20 mouse cellular contexts compared by ENCODE assay signal in genomic region chr1:72018479-72019222, GRCm38 (mm10).
DNase-seq lines count a peak whose midpoint lies in the region; ATAC-seq and TF ChIP-seq lines count a peak whose summit lies in the region.
"Had no signal": no experiment of that assay in that cellular context is flagged by ENCODE, and none has a peak within 500 bp of the region (broad histone marks: within the 10 kb centered on the region; RNA-seq: fewer than 3 reads in every experiment).

No protein-coding gene starts in this region.

- no peak for ATAC-seq in kidney, postnatal 0 days (replicated peaks; ENCODE audit: low FRiP score, low read depth)
- peak; percentile 70 for ATAC-seq in embryonic facial prominence, embryonic 14.5 days (ENCODE audit: low read depth)
- ATAC-seq in limb, embryonic 12.5 days (ENCODE audit: insufficient number of reproducible peaks, insufficient read depth, low FRiP score, low TSS enrichment, low read depth) = peak; percentile 89
- no peak for ATAC-seq in hindbrain, postnatal 0 days
- no peak for ATAC-seq in hindbrain, embryonic 11.5 days (ENCODE audit: low FRiP score)
- ATAC-seq: forebrain, embryonic 14.5 days; hindbrain, embryonic 16.5 days; intestine, postnatal 0 days; midbrain, embryonic 13.5 days; Patski had no signal

- H3K9ac ChIP-seq in kidney, postnatal 0 days (ENCODE audit: low read depth, low read length) = no peak overlapping the region
- no peak overlapping the region for H3K9ac ChIP-seq in embryonic facial prominence, embryonic 14.5 days (ENCODE audit: low read depth, low read length)
- H3K9ac ChIP-seq in limb, embryonic 12.5 days (replicated peaks) = no peak overlapping the region
- no peak overlapping the region for H3K9ac ChIP-seq in hindbrain, postnatal 0 days (replicated peaks; ENCODE audit: low read length)
- no peak overlapping the region for H3K9ac ChIP-seq in hindbrain, embryonic 11.5 days (ENCODE audit: low read depth, low read length)
- H3K9ac ChIP-seq: heart, embryonic 13.5 days; liver, embryonic 14.5 days; lung, embryonic 15.5 days; midbrain, embryonic 13.5 days; neural tube, embryonic 13.5 days had no signal

- WGBS in kidney, postnatal 0 days = 64% methylated on average over 4 of the region's 4 CpGs
- 42% methylated on average over 4 of the region's 4 CpGs for WGBS in embryonic facial prominence, embryonic 14.5 days
- WGBS in limb, embryonic 12.5 days = 28% methylated on average over 4 of the region's 4 CpGs
- 80% methylated on average over 4 of the region's 4 CpGs for WGBS in hindbrain, postnatal 0 days
- 74% methylated on average over 4 of the region's 4 CpGs for WGBS in hindbrain, embryonic 11.5 days

- H3K9me3 ChIP-seq in kidney, postnatal 0 days (replicated peaks; ENCODE audit: low read length) = no peaks in the 10 kb centered on the region
- H3K9me3 ChIP-seq in embryonic facial prominence, embryonic 14.5 days (ENCODE audit: control insufficient read depth, low read length) = no peaks in the 10 kb centered on the region
- H3K9me3 ChIP-seq in limb, embryonic 12.5 days = no peaks in the 10 kb centered on the region
- H3K9me3 ChIP-seq in hindbrain, postnatal 0 days (ENCODE audit: low read length) = no peaks in the 10 kb centered on the region
- H3K9me3 ChIP-seq in hindbrain, embryonic 11.5 days (ENCODE audit: control insufficient read depth, low read length) = no peaks in the 10 kb centered on the region
- H3K9me3 ChIP-seq: heart, embryonic 13.5 days; lung, embryonic 15.5 days; midbrain, embryonic 13.5 days; neural tube, embryonic 13.5 days had no signal

- no peak for DNase-seq in kidney, postnatal 0 days (ENCODE audit: low spot score)
- DNase-seq in kidney, postnatal 14 days = no peak
- DNase-seq in embryonic facial prominence, embryonic 14.5 days (ENCODE audit: low spot score) = peak; percentile 71
- DNase-seq in ovary, postnatal 14 days (ENCODE audit: low spot score) = no peak
- DNase-seq in hindbrain, postnatal 0 days (ENCODE audit: low spot score) = no peak
- DNase-seq in hindbrain, embryonic 11.5 days (ENCODE audit: low spot score) = no peak
- DNase-seq: adrenal gland, adult 8-10 months; cerebellum, adult 9-11 months had no signal

- no peak overlapping the region for H3K4me2 ChIP-seq in kidney, postnatal 0 days (ENCODE audit: low read length)
- no peak overlapping the region for H3K4me2 ChIP-seq in embryonic facial prominence, embryonic 14.5 days (ENCODE audit: low read depth, low read length)
- H3K4me2 ChIP-seq in limb, embryonic 12.5 days = no peak overlapping the region
- no peak overlapping the region for H3K4me2 ChIP-seq in hindbrain, postnatal 0 days (ENCODE audit: low read depth, low read length)
- no peak overlapping the region for H3K4me2 ChIP-seq in hindbrain, embryonic 11.5 days (replicated peaks; ENCODE audit: low read depth, low read length)
- H3K4me2 ChIP-seq: heart, embryonic 13.5 days; lung, embryonic 15.5 days; midbrain, embryonic 13.5 days; neural tube, embryonic 13.5 days had no signal

- peak overlapping the region; percentile 59; the same call in 1 of the 2 replicates for H3K27ac ChIP-seq in kidney, postnatal 0 days
- H3K27ac ChIP-seq in embryonic facial prominence, embryonic 14.5 days (replicated peaks; ENCODE audit: low read depth, low read length) = peak overlapping the region; percentile 63
- H3K27ac ChIP-seq in limb, embryonic 12.5 days = peak overlapping the region; percentile 86
- no peak overlapping the region for H3K27ac ChIP-seq in hindbrain, postnatal 0 days
- H3K27ac ChIP-seq in hindbrain, embryonic 11.5 days (ENCODE audit: low read depth, low read length) = no peak overlapping the region
- H3K27ac ChIP-seq: heart, embryonic 13.5 days; liver, embryonic 14.5 days; lung, embryonic 15.5 days; macrophage; midbrain, embryonic 13.5 days; neural tube, embryonic 13.5 days had no signal

- no peak for TF ChIP-seq CTCF in kidney, postnatal 0 days (IDR thresholded peaks at IDR 0.05; ENCODE audit: low read depth)
- TF ChIP-seq CTCF in hindbrain, postnatal 0 days (IDR thresholded peaks at IDR 0.05; ENCODE audit: low read depth) = no peak

- no peaks in the 10 kb centered on the region for H3K36me3 ChIP-seq in kidney, postnatal 0 days (ENCODE audit: insufficient read depth, low read length)
- no peaks in the 10 kb centered on the region for H3K36me3 ChIP-seq in embryonic facial prominence, embryonic 14.5 days (ENCODE audit: control insufficient read depth, insufficient read depth, low read length)
- no peaks in the 10 kb centered on the region for H3K36me3 ChIP-seq in limb, embryonic 12.5 days
- H3K36me3 ChIP-seq in hindbrain, postnatal 0 days (ENCODE audit: insufficient read depth, low read length) = no peaks in the 10 kb centered on the region
- H3K36me3 ChIP-seq in hindbrain, embryonic 11.5 days (ENCODE audit: control insufficient read depth, insufficient read depth, low read length) = no peaks in the 10 kb centered on the region
- H3K36me3 ChIP-seq: heart, embryonic 13.5 days; lung, embryonic 15.5 days; midbrain, embryonic 13.5 days; neural tube, embryonic 13.5 days had no signal

- H3K4me1 ChIP-seq in kidney, postnatal 0 days (replicated peaks; ENCODE audit: insufficient read depth, low read length) = 0 out of 2 replicates have a peak, but pooled peaks cover 7% of the 10 kb centered on the region
- H3K4me1 ChIP-seq in embryonic facial prominence, embryonic 14.5 days (ENCODE audit: control insufficient read depth, insufficient read depth, low read length) = peaks cover 18% of the 10 kb centered on the region; the same call in 1 of the 2 replicates
- peaks cover 28% of the 10 kb centered on the region for H3K4me1 ChIP-seq in limb, embryonic 12.5 days (replicated peaks)
- no peaks in the 10 kb centered on the region for H3K4me1 ChIP-seq in hindbrain, postnatal 0 days (ENCODE audit: insufficient read depth, low read length)
- no peaks in the 10 kb centered on the region for H3K4me1 ChIP-seq in hindbrain, embryonic 11.5 days (replicated peaks; ENCODE audit: control insufficient read depth, insufficient read depth, low read length)
- H3K4me1 ChIP-seq: midbrain, embryonic 13.5 days had no signal

- no peak overlapping the region for H3K4me3 ChIP-seq in kidney, postnatal 0 days (replicated peaks; ENCODE audit: low read depth, low read length)
- no peak overlapping the region for H3K4me3 ChIP-seq in embryonic facial prominence, embryonic 14.5 days (ENCODE audit: low read depth, low read length)
- H3K4me3 ChIP-seq in limb, embryonic 12.5 days (replicated peaks) = no peak overlapping the region
- no peak overlapping the region for H3K4me3 ChIP-seq in hindbrain, postnatal 0 days (ENCODE audit: low read length)
- no peak overlapping the region for H3K4me3 ChIP-seq in hindbrain, embryonic 11.5 days (ENCODE audit: low read depth, low read length)
- H3K4me3 ChIP-seq: erythroblast, embryonic 14.5 days; heart, embryonic 13.5 days; lung, embryonic 15.5 days; midbrain, embryonic 13.5 days; neural tube, embryonic 13.5 days had no signal

- H3K27me3 ChIP-seq in kidney, postnatal 0 days (ENCODE audit: insufficient read depth, low read length) = no peaks in the 10 kb centered on the region
- no peaks in the 10 kb centered on the region for H3K27me3 ChIP-seq in embryonic facial prominence, embryonic 14.5 days (replicated peaks; ENCODE audit: control insufficient read depth, insufficient read depth, low read length)
- no peaks in the 10 kb centered on the region for H3K27me3 ChIP-seq in limb, embryonic 12.5 days
- H3K27me3 ChIP-seq in hindbrain, postnatal 0 days (ENCODE audit: insufficient read depth, low read length) = no peaks in the 10 kb centered on the region
- no peaks in the 10 kb centered on the region for H3K27me3 ChIP-seq in hindbrain, embryonic 11.5 days (ENCODE audit: control insufficient read depth, insufficient read depth, low read length)
- H3K27me3 ChIP-seq: heart, embryonic 13.5 days; lung, embryonic 15.5 days; neural tube, embryonic 13.5 days; Patski had no signal

Comparison
In these comparisons a context has a peak if more than half of its experiments do, and no peak if none do; other contexts are left out.
1. ATAC-seq: peak in embryonic facial prominence, embryonic 14.5 days (single experiment) and limb, embryonic 12.5 days (single experiment); none in kidney, postnatal 0 days (single experiment), hindbrain, postnatal 0 days (single experiment) and hindbrain, embryonic 11.5 days (single experiment).
2. H3K27ac ChIP-seq: peak in kidney, postnatal 0 days (single experiment), embryonic facial prominence, embryonic 14.5 days (single experiment) and limb, embryonic 12.5 days (single experiment); none in hindbrain, postnatal 0 days (single experiment) and hindbrain, embryonic 11.5 days (single experiment).